Mouse (Mus musculus): ENCODE data around the gene Smg1. TPM values are rescaled to one million over a fixed set of nuclear protein-coding genes. Genes with fewer than 3 reads are reported as not detected.
"Not testable (repeated sequence)": the region's sequence is repeated elsewhere in the genome, so short reads cannot be mapped to it uniquely, and the experiment has no call there.

Gene Smg1
- total RNA-seq, 2 experiments from 2014 or later, result 60.3 to 82.2 TPM

- DNase-seq (ENCODE audit: extremely low spot score in 1 of 2, low spot score in 1 of 2), result no peak
Observed at GRCm38 (mm10) chr7:118250482-118251160, 7.2 kb upstream of the Smg1 start.

- no peak for DNase-seq (ENCODE audit: extremely low spot score in 1 of 2, low spot score in 1 of 2)
Observed at GRCm38 (mm10) chr7:118249563-118249962, 6.1 kb upstream of the Smg1 start.

GRCm38 (mm10) chr7:118248069-118248468 lies 4.6 kb upstream of the Smg1 start:
- no peak for DNase-seq (ENCODE audit: extremely low spot score in 1 of 2, low spot score in 1 of 2)

GRCm38 (mm10) chr7:118245260-118245659 lies 1.8 kb upstream of the Smg1 start:
- DNase-seq (ENCODE audit: extremely low spot score in 1 of 2, low spot score in 1 of 2), result no peak

GRCm38 (mm10) chr7:118242911-118243412 lies 508 bp downstream of the Smg1 start:
- no peak for DNase-seq (ENCODE audit: extremely low spot score in 1 of 2, low spot score in 1 of 2)

GRCm38 (mm10) chr7:118242309-118242708 lies 1.2 kb downstream of the Smg1 start:
- DNase-seq (ENCODE audit: extremely low spot score in 1 of 2, low spot score in 1 of 2), result no peak

GRCm38 (mm10) chr7:118240402-118240801 lies 3.1 kb downstream of the Smg1 start:
- DNase-seq (ENCODE audit: extremely low spot score in 1 of 2, low spot score in 1 of 2), result no peak

GRCm38 (mm10) chr7:118239996-118240395 lies 3.5 kb downstream of the Smg1 start:
- no peak for DNase-seq (ENCODE audit: extremely low spot score in 1 of 2, low spot score in 1 of 2)

GRCm38 (mm10) chr7:118236949-118237348 lies 6.5 kb downstream of the Smg1 start:
- no peak for DNase-seq (ENCODE audit: extremely low spot score in 1 of 2, low spot score in 1 of 2)

GRCm38 (mm10) chr7:118234236-118234635 lies 9.2 kb downstream of the Smg1 start:
- no peak for DNase-seq (ENCODE audit: extremely low spot score in 1 of 2, low spot score in 1 of 2)

- no peak for DNase-seq (ENCODE audit: extremely low spot score in 1 of 2, low spot score in 1 of 2)
Observed at GRCm38 (mm10) chr7:118232613-118233012, 10.9 kb downstream of the Smg1 start.

- DNase-seq (ENCODE audit: extremely low spot score in 1 of 2, low spot score in 1 of 2), result no peak
Observed at GRCm38 (mm10) chr7:118219777-118220176, 23.7 kb downstream of the Smg1 start.

GRCm38 (mm10) chr7:118206396-118206795 lies 37.1 kb downstream of the Smg1 start:
- no peak for DNase-seq (ENCODE audit: extremely low spot score in 1 of 2, low spot score in 1 of 2)

GRCm38 (mm10) chr7:118195756-118196155 lies 47.7 kb downstream of the Smg1 start:
- no peak for DNase-seq (ENCODE audit: extremely low spot score in 1 of 2, low spot score in 1 of 2)

- DNase-seq (ENCODE audit: extremely low spot score in 1 of 2, low spot score in 1 of 2), result no peak
Observed at GRCm38 (mm10) chr7:118185878-118186277, 57.6 kb downstream of the Smg1 start.

GRCm38 (mm10) chr7:118184604-118185003 lies 58.9 kb downstream of the Smg1 start:
- DNase-seq (ENCODE audit: extremely low spot score in 1 of 2, low spot score in 1 of 2), result no peak

GRCm38 (mm10) chr7:118181123-118181522 lies 62.3 kb downstream of the Smg1 start:
- no peak for DNase-seq (ENCODE audit: extremely low spot score in 1 of 2, low spot score in 1 of 2)

GRCm38 (mm10) chr7:118179782-118180181 lies 63.7 kb downstream of the Smg1 start:
- no peak for DNase-seq (ENCODE audit: extremely low spot score in 1 of 2, low spot score in 1 of 2)

- no peak for DNase-seq (ENCODE audit: extremely low spot score in 1 of 2, low spot score in 1 of 2)
Observed at GRCm38 (mm10) chr7:118175821-118176355, 67.6 kb downstream of the Smg1 start.

- DNase-seq (ENCODE audit: extremely low spot score in 1 of 2, low spot score in 1 of 2), result not testable (repeated sequence)
Observed at GRCm38 (mm10) chr7:118170125-118170524, 73.3 kb downstream of the Smg1 start.

- DNase-seq (ENCODE audit: extremely low spot score in 1 of 2, low spot score in 1 of 2), result no peak
Observed at GRCm38 (mm10) chr7:118163006-118163405, 80.5 kb downstream of the Smg1 start.

GRCm38 (mm10) chr7:118160121-118160520 lies 83.3 kb downstream of the Smg1 start:
- no peak for DNase-seq (ENCODE audit: extremely low spot score in 1 of 2, low spot score in 1 of 2)

Data from layer of hippocampus, postnatal 25 days (tissue).